Mouse (Mus musculus): ENCODE measurements around the gene Agpat1. TPM values are rescaled to one million over a fixed set of nuclear protein-coding genes. Genes with fewer than 3 reads are reported as not detected.

The Agpat1 gene
- polyA plus RNA-seq, 1 experiment from 2014 or later = 55.6 TPM

GRCm38 (mm10) chr17:34583397-34583796 is 20.7 kb upstream of the Agpat1 start:
- no peak overlapping the region for H3K9ac ChIP-seq (ENCODE audit: low read depth, low read length)
- no peak for ATAC-seq
- H3K4me1 ChIP-seq (replicated peaks; ENCODE audit: control insufficient read depth, insufficient read depth, low read length) = peaks cover 6% of the 10 kb centered on the region; the same call in 1 of the 2 replicates
- H3K27me3 ChIP-seq (replicated peaks; ENCODE audit: control insufficient read depth, insufficient read depth, low read length) = no peaks in the 10 kb centered on the region
- H3K36me3 ChIP-seq (ENCODE audit: control insufficient read depth, insufficient read depth) = no peaks in the 10 kb centered on the region
- no peak overlapping the region for H3K4me3 ChIP-seq (ENCODE audit: low read depth, low read length)
- H3K9me3 ChIP-seq (ENCODE audit: control insufficient read depth) = no peaks in the 10 kb centered on the region
- TF ChIP-seq CTCF (IDR thresholded peaks at IDR 0.05; ENCODE audit: low read depth) = no peak
- no peak overlapping the region for H3K27ac ChIP-seq (ENCODE audit: low read depth, low read length)
- no peak overlapping the region for H3K4me2 ChIP-seq (replicated peaks; ENCODE audit: low read depth)
- 59% methylated on average over 7 of the region's 7 CpGs for WGBS

- Histone ChIP-seq H3K27ac (ENCODE audit: low read depth, low read length) (no peak overlapping the region), H3K4me3 (ENCODE audit: low read depth, low read length) (no peak overlapping the region), H3K9me3 (ENCODE audit: control insufficient read depth) (no peaks in the 10 kb centered on the region), H3K9ac (ENCODE audit: low read depth, low read length) (no peak overlapping the region), H3K27me3 (replicated peaks; ENCODE audit: control insufficient read depth, insufficient read depth, low read length) (no peaks in the 10 kb centered on the region), H3K36me3 (ENCODE audit: control insufficient read depth, insufficient read depth) (no peaks in the 10 kb centered on the region), H3K4me1 (replicated peaks; ENCODE audit: control insufficient read depth, insufficient read depth, low read length) (peaks cover 6% of the 10 kb centered on the region; the same call in 1 of the 2 replicates), H3K4me2 (replicated peaks; ENCODE audit: low read depth) (no peak overlapping the region)
- no peak for ATAC-seq
- 93% methylated on average over 8 of the region's 8 CpGs for WGBS
- no peak for TF ChIP-seq CTCF (IDR thresholded peaks at IDR 0.05; ENCODE audit: low read depth)
Measured at GRCm38 (mm10) chr17:34583819-34584218, 20.2 kb upstream of the Agpat1 start.

- TF ChIP-seq CTCF (IDR thresholded peaks at IDR 0.05; ENCODE audit: low read depth) = no peak
Measured at GRCm38 (mm10) chr17:34585121-34585520, 18.9 kb upstream of the Agpat1 start.

GRCm38 (mm10) chr17:34585877-34586771 is 17.9 kb upstream of the Agpat1 start:
- Histone ChIP-seq H3K27me3 (replicated peaks; ENCODE audit: control insufficient read depth, insufficient read depth, low read length) (no peaks in the 10 kb centered on the region), H3K4me2 (replicated peaks; ENCODE audit: low read depth) (peak overlapping the region; percentile 99), H3K27ac (ENCODE audit: low read depth, low read length) (no peak overlapping the region), H3K36me3 (ENCODE audit: control insufficient read depth, insufficient read depth) (no peaks in the 10 kb centered on the region), H3K4me1 (replicated peaks; ENCODE audit: control insufficient read depth, insufficient read depth, low read length) (peaks cover 8% of the 10 kb centered on the region; the same call in 1 of the 2 replicates), H3K9ac (ENCODE audit: low read depth, low read length) (no peak overlapping the region), H3K9me3 (ENCODE audit: control insufficient read depth) (no peaks in the 10 kb centered on the region), H3K4me3 (ENCODE audit: low read depth, low read length) (peak overlapping the region; percentile 58)
- no peak for ATAC-seq
- 44% methylated on average over 32 of the region's 32 CpGs for WGBS
- no peak for TF ChIP-seq CTCF (IDR thresholded peaks at IDR 0.05; ENCODE audit: low read depth)

More at GRCm38 (mm10) chr17:34585121-34585520, 18.9 kb upstream of the Agpat1 start:
- no peak overlapping the region for H3K4me3 ChIP-seq (ENCODE audit: low read depth, low read length)
- H3K9me3 ChIP-seq (ENCODE audit: control insufficient read depth) = no peaks in the 10 kb centered on the region
- ATAC-seq = no peak
- no peak overlapping the region for H3K4me2 ChIP-seq (replicated peaks; ENCODE audit: low read depth)
- H3K36me3 ChIP-seq (ENCODE audit: control insufficient read depth, insufficient read depth) = no peaks in the 10 kb centered on the region
- H3K9ac ChIP-seq (ENCODE audit: low read depth, low read length) = no peak overlapping the region
- H3K27me3 ChIP-seq (replicated peaks; ENCODE audit: control insufficient read depth, insufficient read depth, low read length) = no peaks in the 10 kb centered on the region
- WGBS = 92% methylated on average over 8 of the region's 8 CpGs
- H3K27ac ChIP-seq (ENCODE audit: low read depth, low read length) = no peak overlapping the region
- peaks cover 6% of the 10 kb centered on the region; the same call in 1 of the 2 replicates for H3K4me1 ChIP-seq (replicated peaks; ENCODE audit: control insufficient read depth, insufficient read depth, low read length)

GRCm38 (mm10) chr17:34586796-34587422 is 17.2 kb upstream of the Agpat1 start:
- Histone ChIP-seq H3K9ac (ENCODE audit: low read depth, low read length) (peak overlapping the region; percentile 49), H3K4me1 (replicated peaks; ENCODE audit: control insufficient read depth, insufficient read depth, low read length) (peaks cover 8% of the 10 kb centered on the region; the same call in 1 of the 2 replicates), H3K4me3 (ENCODE audit: low read depth, low read length) (peak overlapping the region; percentile 58), H3K4me2 (replicated peaks; ENCODE audit: low read depth) (peak overlapping the region; percentile 99), H3K9me3 (ENCODE audit: control insufficient read depth) (no peaks in the 10 kb centered on the region), H3K36me3 (ENCODE audit: control insufficient read depth, insufficient read depth) (no peaks in the 10 kb centered on the region), H3K27me3 (replicated peaks; ENCODE audit: control insufficient read depth, insufficient read depth, low read length) (no peaks in the 10 kb centered on the region), H3K27ac (ENCODE audit: low read depth, low read length) (peak overlapping the region; percentile 70; the same call in 1 of the 2 replicates)
- under 1% methylated on average over 37 of the region's 38 CpGs for WGBS
- ATAC-seq = peak; percentile 72
- no peak for TF ChIP-seq CTCF (IDR thresholded peaks at IDR 0.05; ENCODE audit: low read depth)

- peak; percentile 90 for ATAC-seq
- Histone ChIP-seq H3K9ac (ENCODE audit: low read depth, low read length) (peak overlapping the region; percentile 80), H3K9me3 (ENCODE audit: control insufficient read depth) (no peaks in the 10 kb centered on the region), H3K36me3 (ENCODE audit: control insufficient read depth, insufficient read depth) (no peaks in the 10 kb centered on the region), H3K4me2 (replicated peaks; ENCODE audit: low read depth) (peak overlapping the region; percentile 99), H3K4me1 (replicated peaks; ENCODE audit: control insufficient read depth, insufficient read depth, low read length) (peaks cover 8% of the 10 kb centered on the region; the same call in 1 of the 2 replicates), H3K27me3 (replicated peaks; ENCODE audit: control insufficient read depth, insufficient read depth, low read length) (no peaks in the 10 kb centered on the region), H3K27ac (ENCODE audit: low read depth, low read length) (peak overlapping the region; percentile 70), H3K4me3 (ENCODE audit: low read depth, low read length) (peak overlapping the region; percentile 58)
- no peak for TF ChIP-seq CTCF (IDR thresholded peaks at IDR 0.05; ENCODE audit: low read depth)
- WGBS = under 1% methylated on average over 49 of the region's 50 CpGs
Measured at GRCm38 (mm10) chr17:34587423-34587811, 16.6 kb upstream of the Agpat1 start.
